Mouse (Mus musculus) small intestine, adult 2 months (tissue): ENCODE results near the gene Gpr18. TPM values are rescaled to one million over a fixed set of nuclear protein-coding genes. Genes with fewer than 3 reads are reported as not detected.

Experiments
- H3K27ac ChIP-seq: fragments of 200-500 bp; 2 replicates; pipeline ENCODE4 v1.5.1; 2012; ENCODE audit warnings: low read depth, low read length, control low read depth, inconsistent platforms; ENCODE audit not compliant: insufficient read depth
- H3K27me3 ChIP-seq: fragments of 200-500 bp; 2 replicates; pipeline ENCODE4 v1.6.1; 2012; ENCODE audit warnings: mild to moderate bottlenecking, moderate library complexity, low read length, inconsistent platforms; ENCODE audit not compliant: control insufficient read depth, insufficient read depth
- H3K36me3 ChIP-seq: fragments of 200-500 bp; 2 replicates; pipeline ENCODE4 v1.6.1; 2012; ENCODE audit warnings: mild to moderate bottlenecking, low read length, control low read depth, inconsistent platforms; ENCODE audit not compliant: control insufficient read depth, insufficient read depth
- H3K4me1 ChIP-seq: fragments of 200-500 bp; 2 replicates; pipeline ENCODE4 v1.6.1; 2012; ENCODE audit warnings: low read length, inconsistent platforms, mixed read lengths; ENCODE audit not compliant: control insufficient read depth, insufficient read depth, insufficient read length
- H3K4me3 ChIP-seq: fragments of 200-500 bp; 2 replicates; pipeline ENCODE4 v1.5.1; 2012; ENCODE audit warnings: low read depth, mild to moderate bottlenecking, control low read depth, inconsistent platforms, low read length, moderate library complexity
- CTCF ChIP-seq: fragments of 200-500 bp; IDR thresholded peaks from 2 replicates; pipeline ENCODE4 v1.5.1; 2012; ENCODE audit warnings: low read depth, mild to moderate bottlenecking, control low read depth, inconsistent platforms, low read length, moderate library complexity, mixed read lengths; ENCODE audit not compliant: insufficient replicate concordance, insufficient read length; ENCODE audit errors: extremely low read depth
- POLR2A ChIP-seq: fragments of 200-500 bp; IDR thresholded peaks from 2 replicates; pipeline ENCODE4 v1.6.1; 2012; ENCODE audit warnings: low read depth, mild to moderate bottlenecking, control low read depth, inconsistent platforms, low read length, moderate library complexity
- WGBS: fragments of 180-500 bp; shearing (Covaris S2); methylation state at CpG from one replicate; pipeline ENCODE4 v1.1.7; 2018; 5-methylcytosine and 5-hydroxymethylcytosine counted together
- polyA plus RNA-seq: library from polyadenylated mRNA; depleted of rRNA; stranded (reverse); fragments of >200 nt; gene quantifications from 2 replicates; pipeline ENCODE4 v1.2.3, GENCODE M21; 2012; rRNA removed

Gene Gpr18
- polyA plus RNA-seq, result 5.6 and 7.5 TPM in 2 replicates

DNA sequence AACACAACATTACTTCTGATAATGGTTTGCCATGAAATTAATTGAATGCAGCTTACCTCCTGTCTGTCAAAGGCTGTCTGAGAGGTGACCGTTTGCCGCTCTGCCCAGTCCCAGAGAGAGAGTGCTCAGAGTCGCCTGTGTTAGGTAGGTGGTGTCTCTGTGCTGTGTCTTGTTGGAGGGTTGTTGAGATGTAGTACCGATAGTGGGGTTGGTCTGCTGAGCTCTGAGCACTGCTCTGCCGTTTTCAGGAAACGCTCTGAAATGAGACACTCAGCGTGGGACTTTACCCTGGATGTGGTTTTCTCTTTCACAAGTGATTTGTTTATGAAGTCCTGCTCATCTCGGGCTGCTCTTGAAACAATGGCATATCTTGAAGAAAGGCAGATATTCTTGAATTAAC lies at the start of gene Gpr18:
TSS of gene Gpr18 (minus strand) at position 161 of the 400 bp plus-strand sequence.
- Histone ChIP-seq H3K27ac (peak within 1 kb of the TSS; percentile 73), H3K4me1 (peaks cover 4% of the 10 kb centered on the region), H3K36me3 (peaks cover 13% of the 10 kb centered on the region; the same call in 1 of the 2 replicates), H3K27me3 (no peaks in the 10 kb centered on the region), H3K4me3 (peak within 1 kb of the TSS; percentile 54)
- WGBS, result 59% methylated on average over 8 of the region's 8 CpGs
- TF ChIP-seq POLR2A, result no peak; the same call in 1 of the 2 replicates
- TF ChIP-seq CTCF, result no peak

DNA sequence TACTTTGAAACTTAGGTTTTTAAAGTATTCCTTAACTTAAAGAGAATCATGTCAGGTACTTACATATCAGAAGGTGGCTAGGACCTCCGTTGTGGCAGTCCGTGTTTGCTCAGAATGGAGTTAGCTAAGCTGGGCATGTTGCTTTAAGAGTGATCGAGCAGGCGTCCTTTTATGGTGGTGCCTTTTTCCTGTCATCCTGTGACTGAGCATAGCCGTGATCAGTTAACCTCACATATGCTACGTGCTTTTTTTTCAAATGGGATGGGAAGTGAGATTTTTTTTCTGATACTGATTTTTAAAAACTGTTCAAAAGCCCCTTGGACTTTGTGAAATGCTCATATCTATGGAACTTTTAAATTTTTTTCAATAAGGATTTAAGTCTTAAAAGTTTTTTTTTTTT lies 49.4 kb upstream of the Gpr18 start, which contains the start of gene Gpr183:
TSS of gene Gpr183 (minus strand) at position 206 of the 400 bp plus-strand sequence.
- no peak within 1 kb of the TSS; the same call in 1 of the 2 replicates for H3K4me3 ChIP-seq
- H3K36me3 ChIP-seq, result peaks cover 1% of the 10 kb centered on the region; the same call in 1 of the 2 replicates
- WGBS, result 58% methylated on average over 6 of the region's 6 CpGs
- peak within 1 kb of the TSS; percentile 44 for H3K27ac ChIP-seq
- no peaks in the 10 kb centered on the region for H3K27me3 ChIP-seq
- TF ChIP-seq CTCF (no peak), POLR2A (no peak)
- peaks cover 11% of the 10 kb centered on the region for H3K4me1 ChIP-seq

DNA sequence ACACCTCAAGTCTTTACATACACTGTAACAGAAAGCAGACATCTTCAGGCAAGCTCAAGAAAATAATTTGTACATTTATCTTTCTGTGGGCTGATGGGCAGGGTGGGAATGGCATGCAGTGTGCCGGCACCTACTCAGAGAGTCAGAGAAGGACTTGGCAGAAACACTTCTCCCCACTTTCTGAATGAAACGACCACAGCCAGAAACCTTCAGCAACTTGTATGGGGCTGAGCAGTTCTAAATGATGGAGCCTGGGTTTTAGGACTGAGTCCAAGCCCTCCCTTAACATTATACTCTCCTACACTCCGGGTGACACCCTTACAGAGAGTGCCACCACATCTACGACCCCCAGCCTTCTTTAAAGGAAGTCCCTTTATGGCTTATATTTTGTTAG lies 48.4 kb upstream of the Gpr18 start:
- 18% methylated on average over 4 of the region's 4 CpGs for WGBS

DNA sequence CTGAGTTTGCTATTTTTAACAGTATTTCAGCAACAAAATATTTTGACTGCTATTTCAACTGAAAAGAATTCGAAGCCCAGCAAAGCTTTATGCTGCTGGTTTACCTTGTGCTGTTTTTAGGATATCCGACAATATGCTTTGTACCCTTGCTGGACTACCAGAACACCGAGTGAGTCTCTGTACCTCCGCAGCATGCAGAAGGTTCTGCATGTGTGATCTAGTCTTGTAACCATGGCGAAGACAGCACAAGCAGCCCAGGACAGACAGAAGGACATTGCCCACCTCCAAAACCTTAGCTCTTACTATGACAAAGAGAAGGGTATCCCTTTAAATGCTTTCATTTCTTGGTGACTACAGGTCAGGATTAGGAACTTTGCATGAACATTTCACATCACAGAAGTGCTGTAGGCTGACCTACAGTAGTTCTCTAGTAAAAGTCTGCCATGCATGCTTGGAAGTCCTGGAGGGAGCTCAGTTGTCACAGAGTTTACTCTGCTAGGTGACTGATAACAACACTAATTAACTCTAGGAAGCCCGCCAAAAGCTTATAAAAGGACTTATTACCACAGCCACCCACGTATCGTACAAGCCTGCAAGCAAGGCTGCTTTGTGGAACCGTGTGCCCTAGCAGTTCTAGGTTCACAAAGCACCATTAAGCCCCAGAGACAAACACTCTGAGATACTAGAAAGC lies 47.8 kb upstream of the Gpr18 start:
- peak overlapping the region; percentile 44 for H3K27ac ChIP-seq
- H3K36me3 ChIP-seq, result peaks cover 1% of the 10 kb centered on the region; the same call in 1 of the 2 replicates
- H3K27me3 ChIP-seq, result no peaks in the 10 kb centered on the region
- H3K4me1 ChIP-seq, result peaks cover 18% of the 10 kb centered on the region
- WGBS, result 35% methylated on average over 9 of the region's 9 CpGs
- peak overlapping the region; percentile 15; the same call in 1 of the 2 replicates for H3K4me3 ChIP-seq
- TF ChIP-seq POLR2A, result no peak
- TF ChIP-seq CTCF, result no peak

More for the DNA sequence above, 48.4 kb upstream of the Gpr18 start:
- Histone ChIP-seq H3K36me3 (peaks cover 1% of the 10 kb centered on the region; the same call in 1 of the 2 replicates), H3K4me1 (peaks cover 13% of the 10 kb centered on the region), H3K27ac (peak overlapping the region; percentile 44), H3K27me3 (no peaks in the 10 kb centered on the region), H3K4me3 (peak overlapping the region; percentile 19; the same call in 1 of the 2 replicates)
- TF ChIP-seq POLR2A (no peak), CTCF (no peak)

DNA sequence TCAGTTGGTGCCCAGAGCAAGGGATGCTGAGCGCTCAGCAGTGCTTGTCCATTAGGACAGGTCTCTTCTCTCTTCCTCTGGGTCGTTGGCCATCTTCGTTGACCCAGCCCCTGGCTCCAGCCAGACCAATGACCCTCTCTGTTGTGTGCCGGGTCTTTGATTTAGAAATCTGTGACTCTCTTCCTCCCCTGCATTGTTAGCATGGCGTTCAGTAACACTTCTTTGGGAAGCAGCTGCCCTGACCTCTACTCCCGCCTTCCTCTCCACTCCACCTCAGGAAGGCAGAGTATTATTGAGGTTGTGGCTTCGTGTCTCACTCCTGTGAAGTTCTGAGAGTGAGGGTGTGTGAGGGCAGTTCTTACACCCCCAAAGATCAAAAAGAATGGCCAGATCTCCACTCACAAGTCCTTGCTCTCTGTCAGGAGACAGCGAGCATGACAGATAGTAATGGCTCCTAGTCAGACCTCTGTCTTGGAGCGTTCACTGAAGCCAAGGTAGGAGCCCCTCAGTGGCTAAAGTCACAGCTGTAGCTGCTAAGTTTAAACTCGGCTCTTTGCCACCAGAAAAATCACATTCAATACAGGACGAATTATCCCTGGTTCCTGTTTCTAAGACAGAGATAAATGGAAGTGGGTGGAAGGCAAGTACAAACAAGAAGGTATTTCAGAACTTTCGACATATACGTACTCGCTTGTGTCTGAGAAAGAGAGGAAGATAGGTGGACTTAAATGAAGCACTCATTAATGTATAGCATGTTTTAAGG lies 46.7 kb upstream of the Gpr18 start:
- no peak for TF ChIP-seq CTCF
- TF ChIP-seq POLR2A, result no peak
- H3K36me3 ChIP-seq, result peaks cover 1% of the 10 kb centered on the region; the same call in 1 of the 2 replicates
- peaks cover 21% of the 10 kb centered on the region for H3K4me1 ChIP-seq
- WGBS, result 77% methylated on average over 14 of the region's 14 CpGs
- no peaks in the 10 kb centered on the region for H3K27me3 ChIP-seq
- peak overlapping the region; percentile 15 for H3K4me3 ChIP-seq
- peak overlapping the region; percentile 55 for H3K27ac ChIP-seq

DNA sequence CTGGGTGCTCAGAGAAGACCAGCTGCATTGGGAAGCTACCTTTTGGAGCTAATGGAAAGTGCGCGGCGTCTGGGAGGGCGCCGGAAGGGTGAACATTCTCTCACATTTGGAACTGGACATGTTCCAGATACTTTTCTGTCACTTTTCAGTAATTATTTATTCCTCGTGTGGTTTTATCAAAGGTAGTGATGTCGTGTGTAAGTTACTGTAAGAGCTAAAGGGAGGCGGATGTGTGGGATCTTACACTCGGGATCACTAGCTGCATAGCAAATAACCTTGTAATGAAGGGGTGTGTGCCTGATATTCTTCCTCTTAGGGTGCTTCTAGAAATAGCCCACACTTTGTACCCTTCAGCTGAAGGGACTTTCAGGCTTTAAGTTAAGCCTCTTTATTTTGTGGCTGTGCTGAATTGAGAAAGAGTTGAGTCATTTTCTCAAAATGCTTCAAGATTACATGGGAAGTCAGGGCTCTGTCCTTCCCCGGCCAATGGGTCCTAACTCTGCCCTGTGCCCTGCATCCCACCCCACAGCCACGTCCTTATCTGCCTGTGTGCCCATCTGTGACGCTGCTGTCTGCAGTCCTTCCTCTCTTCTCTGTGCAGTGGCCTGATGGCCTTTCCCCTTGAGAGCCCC lies 46.0 kb upstream of the Gpr18 start:
- WGBS, result 73% methylated on average over 12 of the region's 12 CpGs
- H3K4me1 ChIP-seq, result peaks cover 21% of the 10 kb centered on the region
- peak overlapping the region; percentile 55; the same call in 1 of the 2 replicates for H3K27ac ChIP-seq
- TF ChIP-seq CTCF (no peak), POLR2A (no peak)
- peak overlapping the region; percentile 15 for H3K4me3 ChIP-seq
- H3K27me3 ChIP-seq, result no peaks in the 10 kb centered on the region
- peaks cover 1% of the 10 kb centered on the region; the same call in 1 of the 2 replicates for H3K36me3 ChIP-seq
